ENCODE assay signal across 20 mouse cellular contexts in the genomic region with DNA sequence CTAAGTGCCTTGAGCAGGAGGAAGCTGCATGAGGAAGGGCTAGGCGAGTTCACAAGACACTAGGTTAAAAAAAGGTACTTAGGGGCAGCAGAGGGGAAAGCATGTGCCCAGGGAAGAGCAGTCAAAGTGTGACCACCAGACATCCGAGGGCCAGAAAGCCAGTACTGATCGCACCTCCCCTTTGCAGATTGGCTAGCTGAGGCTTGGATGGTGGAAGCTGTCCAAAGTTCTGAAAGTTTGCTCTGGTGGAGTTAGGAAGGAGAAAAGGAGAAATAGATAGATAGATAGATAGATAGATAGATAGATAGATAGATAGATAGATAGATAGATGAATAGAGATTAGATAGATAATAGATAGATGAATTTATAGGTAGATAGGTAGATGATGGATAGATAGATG.
"Had no signal": no experiment of that assay in that cellular context is flagged by ENCODE, and none has a peak within 500 bp of the region (broad histone marks: within the 10 kb centered on the region; RNA-seq: fewer than 3 reads in every experiment).

No protein-coding gene starts in this region.

- H3K36me3 ChIP-seq: intestine, embryonic 15.5 days; limb, embryonic 12.5 days; limb, embryonic 15.5 days; lung, embryonic 15.5 days; midbrain, embryonic 12.5 days; midbrain, embryonic 15.5 days; neural tube, embryonic 13.5 days had no signal

- DNase-seq: kidney, adult 11 months; kidney, adult 9 months; kidney, postnatal 25 days; left cerebral cortex, postnatal 4 days; liver, postnatal 0 days; lung, postnatal 10 days; lung, postnatal 4 days; right cerebral cortex, postnatal 14 days; right cerebral cortex, postnatal 4 days; thymus, adult 2 months; thymus, postnatal 14 days had no signal

- H3K4me2 ChIP-seq: intestine, embryonic 15.5 days; limb, embryonic 12.5 days; limb, embryonic 15.5 days; liver, embryonic 11.5 days; lung, embryonic 15.5 days; midbrain, embryonic 12.5 days; midbrain, embryonic 15.5 days; neural tube, embryonic 13.5 days had no signal

- H3K27me3 ChIP-seq: lung, embryonic 15.5 days; midbrain, embryonic 15.5 days had no signal

- H3K4me3 ChIP-seq: intestine, embryonic 15.5 days; layer of hippocampus, adult 2 months; limb, embryonic 12.5 days; limb, embryonic 15.5 days; lung, embryonic 15.5 days; midbrain, embryonic 12.5 days; midbrain, embryonic 15.5 days; neural tube, embryonic 13.5 days had no signal
